In genomic region chr15:86186686-86187085, GRCm38 (mm10) we compare ENCODE assay signal across 10 mouse cellular contexts. TPM values are rescaled to one million over a fixed set of nuclear protein-coding genes. Genes with fewer than 3 reads are reported as not detected.
A peak's percentile ranks its signal among the peaks of the same experiment; 100 is the strongest.
DNase-seq lines count a peak whose midpoint lies in the region; TF ChIP-seq lines count a peak whose summit lies in the region.
"Had no signal": no experiment of that assay in that cellular context is flagged by ENCODE, and none has a peak within 500 bp of the region (broad histone marks: within the 10 kb centered on the region; RNA-seq: fewer than 3 reads in every experiment).

No protein-coding gene starts in this region.

- H3K4me3 ChIP-seq in cerebellum, adult 2 months (replicated peaks; ENCODE audit: insufficient read depth, low read depth, low read length) = peak overlapping the region; percentile 92
- 0 out of 2 replicates have a peak overlapping the region, but pooled peaks have one; percentile 86 for H3K4me3 ChIP-seq in E14TG2a.4 (replicated peaks; ENCODE audit: low read length)

- peak overlapping the region; percentile 100 for H3K27ac ChIP-seq in cerebellum, adult 2 months (ENCODE audit: insufficient read depth, low read length)

- H3K36me3 ChIP-seq in E14TG2a.4 (ENCODE audit: insufficient read depth, low read length) = no peaks in the 10 kb centered on the region
- H3K36me3 ChIP-seq: embryonic facial prominence, embryonic 13.5 days; midbrain, embryonic 12.5 days had no signal

- no peaks in the 10 kb centered on the region for H3K9me3 ChIP-seq in E14TG2a.4 (ENCODE audit: low read length)
- H3K9me3 ChIP-seq: embryonic facial prominence, embryonic 13.5 days; midbrain, embryonic 12.5 days had no signal

- DNase-seq in cerebellum, adult 2 months = peak; percentile 68 to 70
- DNase-seq in cerebellum, postnatal 10 days = no peak
- peak; percentile 45 for DNase-seq in kidney, adult 18-20 months
- no peak for DNase-seq in kidney, adult 9 months
- peak; percentile 44 for DNase-seq in kidney, postnatal 10 days
- DNase-seq in embryo, embryonic 11 days = no peak
- DNase-seq in layer of hippocampus, adult 9-11 months = no peak

- H3K27me3 ChIP-seq in cerebellum, adult 2 months (ENCODE audit: control insufficient read depth, insufficient read depth, low read length) = no peaks in the 10 kb centered on the region
- H3K27me3 ChIP-seq in E14TG2a.4 (ENCODE audit: insufficient read depth, low read length) = peaks cover 84% of the 10 kb centered on the region
- H3K27me3 ChIP-seq: embryonic facial prominence, embryonic 13.5 days had no signal

- no peak for TF ChIP-seq CTCF in cerebellum, adult 2 months (IDR thresholded peaks at IDR 0.05; ENCODE audit: borderline replicate concordance, insufficient read depth, low read depth, low read length)
- TF ChIP-seq CTCF in E14TG2a.4 (conservative IDR thresholded peaks at IDR 0.05; ENCODE audit: low read length) = no peak

- TF ChIP-seq POLR2A in cerebellum, adult 2 months (IDR thresholded peaks at IDR 0.05; ENCODE audit: borderline replicate concordance, insufficient read depth, low read length) = no peak

- H3K4me1 ChIP-seq in cerebellum, adult 2 months (ENCODE audit: control insufficient read depth, insufficient read depth, low read length) = peaks cover 38% of the 10 kb centered on the region
- peaks cover 52% of the 10 kb centered on the region for H3K4me1 ChIP-seq in E14TG2a.4 (replicated peaks; ENCODE audit: low read depth, low read length)

- WGBS in cerebellum, adult 2 months = 18% methylated on average over 3 of the region's 3 CpGs

RNA-seq across cellular contexts. Expression of gene Cerk, which starts 0.7 kb away (rescaled TPM):
- 152 and 159 TPM in 2 replicates for polyA plus RNA-seq in cerebellum, adult 2 months (2012; rRNA removed)

RNA-seq across cellular contexts. Expression of gene Tbc1d22a, which starts 27.6 kb away (rescaled TPM):
- polyA plus RNA-seq in cerebellum, adult 2 months (2012; rRNA removed) = 23.0 and 23.3 TPM in 2 replicates

Comparison
In these comparisons a context has a peak if more than half of its experiments do, and no peak if none do; other contexts are left out.
1. DNase-seq: peak in cerebellum, adult 2 months (2 of 2), kidney, adult 18-20 months (single experiment) and kidney, postnatal 10 days (single experiment); none in cerebellum, postnatal 10 days (0 of 2), kidney, adult 9 months (single experiment), embryo, embryonic 11 days (single experiment) and layer of hippocampus, adult 9-11 months (single experiment).